Comparison of ENCODE assay signal across 23 mouse cellular contexts in genomic region chr3:108844521-108844920, GRCm38 (mm10). TPM values are rescaled to one million over a fixed set of nuclear protein-coding genes. Genes with fewer than 3 reads are reported as not detected.
A peak's percentile ranks its signal among the peaks of the same experiment; 100 is the strongest.
DNase-seq lines count a peak whose midpoint lies in the region; ATAC-seq lines count a peak whose summit lies in the region.
"Had no signal": no experiment of that assay in that cellular context is flagged by ENCODE, and none has a peak within 500 bp of the region (broad histone marks: within the 10 kb centered on the region; RNA-seq: fewer than 3 reads in every experiment).

No protein-coding gene starts in this region.

- WGBS in kidney, embryonic 16.5 days, result 76% methylated on average over 5 of the region's 5 CpGs

- ATAC-seq in kidney, embryonic 16.5 days (ENCODE audit: low FRiP score, low TSS enrichment), result no peak
- ATAC-seq: CD4-positive, CD25-positive, alpha-beta regulatory T cell, adult 4 months; forebrain, embryonic 16.5 days had no signal

- no peaks in the 10 kb centered on the region for H3K9me3 ChIP-seq in kidney, embryonic 16.5 days (ENCODE audit: low read length)
- H3K9me3 ChIP-seq: embryonic facial prominence, embryonic 13.5 days; forebrain, embryonic 12.5 days; hindbrain, embryonic 13.5 days had no signal

- DNase-seq in adrenal gland, postnatal 14 days, result peak; percentile 13
- DNase-seq in adrenal gland, adult 8-10 months, result no peak
- DNase-seq in kidney, adult 11 months, result peak; percentile 70
- no peak for DNase-seq in kidney, postnatal 10 days
- peak; percentile 83 for DNase-seq in kidney, adult 9 months
- DNase-seq in kidney, postnatal 36 days, result peak; percentile 70 to 74
- DNase-seq in embryo, embryonic 10 days (ENCODE audit: low spot score), result no peak
- DNase-seq: adrenal gland, postnatal 10 days; B cell, adult 2 months; cerebellum, adult 11-12 months; cerebellum, adult 9-10 months; cerebellum, postnatal 25 days; gastrocnemius, postnatal 14 days; heart, postnatal 10 days had no signal

- H3K27ac ChIP-seq in kidney, embryonic 16.5 days (ENCODE audit: low read length), result no peak overlapping the region
- H3K27ac ChIP-seq: embryonic facial prominence, embryonic 13.5 days; forebrain, embryonic 12.5 days; hindbrain, embryonic 13.5 days had no signal

- H3K4me2 ChIP-seq in kidney, embryonic 16.5 days (replicated peaks; ENCODE audit: low read depth, low read length), result no peak overlapping the region
- H3K4me2 ChIP-seq: embryonic facial prominence, embryonic 13.5 days; forebrain, embryonic 12.5 days; hindbrain, embryonic 13.5 days had no signal

- no peak overlapping the region for H3K9ac ChIP-seq in kidney, embryonic 16.5 days (replicated peaks; ENCODE audit: low read length)
- H3K9ac ChIP-seq: embryonic facial prominence, embryonic 13.5 days; forebrain, embryonic 12.5 days; hindbrain, embryonic 13.5 days had no signal

- H3K4me3 ChIP-seq in kidney, embryonic 16.5 days (ENCODE audit: low read length), result no peak overlapping the region
- H3K4me3 ChIP-seq: embryonic facial prominence, embryonic 13.5 days; forebrain, embryonic 12.5 days; hindbrain, embryonic 13.5 days had no signal

- H3K4me1 ChIP-seq in kidney, embryonic 16.5 days (ENCODE audit: insufficient read depth, low read length), result peaks cover under 1% of the 10 kb centered on the region; the same call in 1 of the 2 replicates
- H3K4me1 ChIP-seq: embryonic facial prominence, embryonic 13.5 days; forebrain, embryonic 12.5 days; hindbrain, embryonic 13.5 days had no signal

- H3K36me3 ChIP-seq in kidney, embryonic 16.5 days (ENCODE audit: insufficient read depth, low read length), result no peaks in the 10 kb centered on the region
- H3K36me3 ChIP-seq: embryonic facial prominence, embryonic 13.5 days; forebrain, embryonic 12.5 days; G1E; hindbrain, embryonic 13.5 days had no signal

- H3K27me3 ChIP-seq in kidney, embryonic 16.5 days (ENCODE audit: insufficient read depth, low read length), result no peaks in the 10 kb centered on the region
- H3K27me3 ChIP-seq: embryonic facial prominence, embryonic 13.5 days; forebrain, embryonic 12.5 days; hindbrain, embryonic 13.5 days had no signal

RNA-seq across cellular contexts. Expression of gene Stxbp3, which starts 4.2 kb away (rescaled TPM):
- total RNA-seq in adrenal gland, postnatal 14 days (2021), result 45.2 and 50.7 TPM in 2 replicates
- 10 to 100 TPM; 59.8 to 75.3 (median 63.4) TPM for total RNA-seq in adrenal gland, adult 8-10 months (2022)
- 32.6 and 38.8 TPM in 2 replicates for polyA plus RNA-seq in kidney, embryonic 16.5 days (2015; fragmentation: Nextera tagmentation; extraction: Ambion mirVana)

RNA-seq across cellular contexts. Expression of gene Fndc7, which starts 45.3 kb away (rescaled TPM):
- total RNA-seq in adrenal gland, postnatal 14 days (2021), result 0.11 and 0.49 TPM in 2 replicates
- 1 to 10 TPM in 2 of 4 experiments, under 1 TPM in 2; 0.35 to 2.2 (median 0.90) TPM for total RNA-seq in adrenal gland, adult 8-10 months (2022)
- 0.06 TPM in 1 of 2 replicates, not detected in the other for polyA plus RNA-seq in kidney, embryonic 16.5 days (2015; fragmentation: Nextera tagmentation; extraction: Ambion mirVana)
- total RNA-seq: gastrocnemius, adult 18-20 months; hematopoietic stem cell, adult 5-6 weeks had no signal
- polyA plus RNA-seq: forebrain, embryonic 12.5 days; forebrain, embryonic 16.5 days; G1E had no signal

Comparison
In these comparisons a context has a peak if more than half of its experiments do, and no peak if none do; other contexts are left out.
1. DNase-seq: peak in adrenal gland, postnatal 14 days (single experiment), kidney, adult 11 months (single experiment), kidney, adult 9 months (single experiment) and kidney, postnatal 36 days (2 of 2); none in adrenal gland, adult 8-10 months (single experiment), kidney, postnatal 10 days (single experiment) and embryo, embryonic 10 days (single experiment).